Mouse (Mus musculus): ENCODE measurements around the gene Dnajb12. TPM values are rescaled to one million over a fixed set of nuclear protein-coding genes. Genes with fewer than 3 reads are reported as not detected.
"Not testable (repeated sequence)": the region's sequence is repeated elsewhere in the genome, so short reads cannot be mapped to it uniquely, and the experiment has no call there.

Dnajb12 gene
- polyA plus RNA-seq, 1 experiment from 2014 or later, result 17.8 TPM

- Histone ChIP-seq H3K27me3 (no peaks in the 10 kb centered on the region), H3K4me2 (no peak overlapping the region), H3K9ac (no peak overlapping the region), H3K9me3 (replicated peaks) (no peaks in the 10 kb centered on the region), H3K4me1 (replicated peaks) (no peaks in the 10 kb centered on the region), H3K36me3 (no peaks in the 10 kb centered on the region), H3K4me3 (no peak overlapping the region), H3K27ac (no peak overlapping the region)
- WGBS, result 83% methylated on average over 5 of the region's 5 CpGs
- no peak for ATAC-seq (replicated peaks; ENCODE audit: insufficient number of reproducible peaks, insufficient read depth, low FRiP score, low read depth)
These were observed 6.2 kb upstream of the Dnajb12 start for GRCm38 (mm10) chr10:59873206-59873605.

- Histone ChIP-seq H3K9me3 (replicated peaks) (no peaks in the 10 kb centered on the region), H3K27me3 (no peaks in the 10 kb centered on the region), H3K36me3 (no peaks in the 10 kb centered on the region), H3K4me1 (replicated peaks) (peaks cover 1% of the 10 kb centered on the region; the same call in 1 of the 2 replicates), H3K9ac (no peak overlapping the region), H3K27ac (no peak overlapping the region), H3K4me3 (no peak overlapping the region), H3K4me2 (no peak overlapping the region)
- 51% methylated on average over 5 of the region's 5 CpGs for WGBS
- no peak for ATAC-seq (replicated peaks; ENCODE audit: insufficient number of reproducible peaks, insufficient read depth, low FRiP score, low read depth)
These were observed 5.7 kb upstream of the Dnajb12 start for GRCm38 (mm10) chr10:59873613-59874012.

GRCm38 (mm10) chr10:59875396-59875795, 4.0 kb upstream of the Dnajb12 start:
- 17% methylated on average over 1 of the region's 1 CpGs for WGBS
- Histone ChIP-seq H3K36me3 (no peaks in the 10 kb centered on the region), H3K9ac (no peak overlapping the region), H3K4me1 (replicated peaks) (peaks cover 7% of the 10 kb centered on the region), H3K27me3 (no peaks in the 10 kb centered on the region), H3K4me3 (no peak overlapping the region), H3K4me2 (no peak overlapping the region), H3K9me3 (replicated peaks) (no peaks in the 10 kb centered on the region), H3K27ac (no peak overlapping the region)
- no peak for ATAC-seq (replicated peaks; ENCODE audit: insufficient number of reproducible peaks, insufficient read depth, low FRiP score, low read depth)

GRCm38 (mm10) chr10:59876698-59877097, 2.7 kb upstream of the Dnajb12 start:
- H3K4me1 ChIP-seq (replicated peaks), result peaks cover 15% of the 10 kb centered on the region
- H3K36me3 ChIP-seq; H3K27me3 ChIP-seq; H3K27ac ChIP-seq; H3K9ac ChIP-seq; ATAC-seq (replicated peaks; ENCODE audit: insufficient number of reproducible peaks, insufficient read depth, low FRiP score, low read depth); H3K9me3 ChIP-seq (replicated peaks); H3K4me3 ChIP-seq; H3K4me2 ChIP-seq: not testable (repeated sequence)
- WGBS, result 86% methylated on average over 4 of the region's 4 CpGs

GRCm38 (mm10) chr10:59877421-59878117, 1.8 kb upstream of the Dnajb12 start:
- Histone ChIP-seq H3K36me3 (no peaks in the 10 kb centered on the region), H3K27me3 (no peaks in the 10 kb centered on the region), H3K4me1 (replicated peaks) (peaks cover 15% of the 10 kb centered on the region), H3K4me3 (no peak overlapping the region), H3K9ac (no peak overlapping the region), H3K27ac (no peak overlapping the region), H3K4me2 (no peak overlapping the region), H3K9me3 (replicated peaks) (no peaks in the 10 kb centered on the region)
- 71% methylated on average over 15 of the region's 15 CpGs for WGBS
- ATAC-seq (replicated peaks; ENCODE audit: insufficient number of reproducible peaks, insufficient read depth, low FRiP score, low read depth), result no peak

GRCm38 (mm10) chr10:59878823-59879222, 533 bp upstream of the Dnajb12 start:
- 12% methylated on average over 5 of the region's 5 CpGs for WGBS
- Histone ChIP-seq H3K9ac (peak overlapping the region; percentile 35; the same call in 1 of the 2 replicates), H3K4me2 (peak overlapping the region; percentile 73), H3K4me1 (replicated peaks) (peaks cover 15% of the 10 kb centered on the region), H3K9me3 (replicated peaks) (no peaks in the 10 kb centered on the region), H3K36me3 (no peaks in the 10 kb centered on the region), H3K27me3 (no peaks in the 10 kb centered on the region), H3K4me3 (peak overlapping the region; percentile 87), H3K27ac (peak overlapping the region; percentile 100)
- no peak for ATAC-seq (replicated peaks; ENCODE audit: insufficient number of reproducible peaks, insufficient read depth, low FRiP score, low read depth)

- no peaks in the 10 kb centered on the region for H3K27me3 ChIP-seq
- under 1% methylated on average over 13 of the region's 13 CpGs for WGBS
- no peaks in the 10 kb centered on the region for H3K36me3 ChIP-seq
- H3K4me3 ChIP-seq, result peak overlapping the region; percentile 87
- no peaks in the 10 kb centered on the region for H3K9me3 ChIP-seq (replicated peaks)
- ATAC-seq (replicated peaks; ENCODE audit: insufficient number of reproducible peaks, insufficient read depth, low FRiP score, low read depth), result peak; percentile 34
- peak overlapping the region; percentile 95 for H3K9ac ChIP-seq
- H3K27ac ChIP-seq, result peak overlapping the region; percentile 100
- H3K4me1 ChIP-seq (replicated peaks), result peaks cover 15% of the 10 kb centered on the region
- peak overlapping the region; percentile 73 for H3K4me2 ChIP-seq
These were observed 652 bp downstream of the Dnajb12 start for GRCm38 (mm10) chr10:59880029-59880386.

- Histone ChIP-seq H3K4me3 (peak overlapping the region; percentile 87), H3K4me2 (peak overlapping the region; percentile 73), H3K9ac (peak overlapping the region; percentile 95; the same call in 1 of the 2 replicates), H3K4me1 (replicated peaks) (peaks cover 15% of the 10 kb centered on the region), H3K27ac (no peak overlapping the region), H3K9me3 (replicated peaks) (no peaks in the 10 kb centered on the region), H3K36me3 (no peaks in the 10 kb centered on the region), H3K27me3 (no peaks in the 10 kb centered on the region)
- WGBS, result 78% methylated on average over 7 of the region's 7 CpGs
- ATAC-seq (replicated peaks; ENCODE audit: insufficient number of reproducible peaks, insufficient read depth, low FRiP score, low read depth), result no peak
These were observed 1.5 kb downstream of the Dnajb12 start for GRCm38 (mm10) chr10:59880837-59881236.

- no peak overlapping the region for H3K27ac ChIP-seq
- WGBS, result 90% methylated on average over 10 of the region's 10 CpGs
- H3K4me2 ChIP-seq, result no peak overlapping the region
- H3K4me1 ChIP-seq (replicated peaks), result peaks cover 10% of the 10 kb centered on the region
- H3K27me3 ChIP-seq, result no peaks in the 10 kb centered on the region
- no peak for ATAC-seq (replicated peaks; ENCODE audit: insufficient number of reproducible peaks, insufficient read depth, low FRiP score, low read depth)
- no peak overlapping the region for H3K9ac ChIP-seq
- no peaks in the 10 kb centered on the region for H3K9me3 ChIP-seq (replicated peaks)
- no peaks in the 10 kb centered on the region for H3K36me3 ChIP-seq
- H3K4me3 ChIP-seq, result no peak overlapping the region
These were observed 5.2 kb downstream of the Dnajb12 start for GRCm38 (mm10) chr10:59884327-59885173.

GRCm38 (mm10) chr10:59885174-59886080, 6.1 kb downstream of the Dnajb12 start:
- no peak overlapping the region for H3K9ac ChIP-seq

GRCm38 (mm10) chr10:59886081-59886466, 6.7 kb downstream of the Dnajb12 start:
- Histone ChIP-seq H3K4me2 (no peak overlapping the region), H3K9ac (no peak overlapping the region), H3K4me3 (no peak overlapping the region), H3K4me1 (replicated peaks) (peaks cover under 1% of the 10 kb centered on the region), H3K36me3 (peaks cover 5% of the 10 kb centered on the region; the same call in 1 of the 2 replicates), H3K9me3 (replicated peaks) (no peaks in the 10 kb centered on the region), H3K27me3 (no peaks in the 10 kb centered on the region), H3K27ac (no peak overlapping the region)
- no peak for ATAC-seq (replicated peaks; ENCODE audit: insufficient number of reproducible peaks, insufficient read depth, low FRiP score, low read depth)
- 88% methylated on average over 1 of the region's 1 CpGs for WGBS

More at GRCm38 (mm10) chr10:59885174-59886080, 6.1 kb downstream of the Dnajb12 start:
- H3K9me3 ChIP-seq (replicated peaks), result no peaks in the 10 kb centered on the region
- no peak overlapping the region for H3K4me2 ChIP-seq
- H3K36me3 ChIP-seq, result no peaks in the 10 kb centered on the region; the same call in 1 of the 2 replicates
- H3K4me3 ChIP-seq, result no peak overlapping the region
- peaks cover 7% of the 10 kb centered on the region for H3K4me1 ChIP-seq (replicated peaks)
- no peaks in the 10 kb centered on the region for H3K27me3 ChIP-seq
- WGBS, result 82% methylated on average over 14 of the region's 14 CpGs
- H3K27ac ChIP-seq, result no peak overlapping the region
- no peak for ATAC-seq (replicated peaks; ENCODE audit: insufficient number of reproducible peaks, insufficient read depth, low FRiP score, low read depth)
